Mouse (Mus musculus) right cerebral cortex, postnatal 14 days (tissue): ENCODE measurements around the gene Cblb.

Experiments
- DNase-seq: peaks from one replicate; pipeline ENCODE4 v3.0.0; 2022

Gene Cblb

GRCm38 (mm10) chr16:52031091-52031689 is at the start of gene Cblb:
Gene Cblb, plus strand, starts transcription at chr16:52031225.
- DNase-seq: peak; percentile 94

- no peak for DNase-seq
Measured at GRCm38 (mm10) chr16:51985436-51985835, 45.6 kb upstream of the Cblb start.

GRCm38 (mm10) chr16:51986207-51986606 is 44.8 kb upstream of the Cblb start:
- DNase-seq: no peak

- no peak for DNase-seq
Measured at GRCm38 (mm10) chr16:51987085-51987620, 43.9 kb upstream of the Cblb start.

GRCm38 (mm10) chr16:51988027-51988426 is 43.0 kb upstream of the Cblb start:
- DNase-seq: no peak

GRCm38 (mm10) chr16:51989259-51989658 is 41.8 kb upstream of the Cblb start:
- no peak for DNase-seq

GRCm38 (mm10) chr16:52000043-52000442 is 31.0 kb upstream of the Cblb start:
- no peak for DNase-seq

GRCm38 (mm10) chr16:52000801-52001200 is 30.2 kb upstream of the Cblb start:
- no peak for DNase-seq

GRCm38 (mm10) chr16:52007006-52007405 is 24.0 kb upstream of the Cblb start:
- no peak for DNase-seq

- DNase-seq: no peak
Measured at GRCm38 (mm10) chr16:52008471-52008870, 22.6 kb upstream of the Cblb start.

GRCm38 (mm10) chr16:52009421-52009820 is 21.6 kb upstream of the Cblb start:
- DNase-seq: no peak

GRCm38 (mm10) chr16:52012984-52013383 is 18.0 kb upstream of the Cblb start:
- no peak for DNase-seq

GRCm38 (mm10) chr16:52013812-52014211 is 17.2 kb upstream of the Cblb start:
- DNase-seq: no peak

- DNase-seq: no peak
Measured at GRCm38 (mm10) chr16:52023417-52023816, 7.6 kb upstream of the Cblb start.

- no peak for DNase-seq
Measured at GRCm38 (mm10) chr16:52027326-52027725, 3.7 kb upstream of the Cblb start.

GRCm38 (mm10) chr16:52029001-52029400 is 2.0 kb upstream of the Cblb start:
- no peak for DNase-seq

GRCm38 (mm10) chr16:52031712-52032251 is 757 bp downstream of the Cblb start:
- peak; percentile 82 for DNase-seq

GRCm38 (mm10) chr16:52032376-52033330 is 1.6 kb downstream of the Cblb start:
- DNase-seq: no peak

- DNase-seq: no peak
Measured at GRCm38 (mm10) chr16:52033381-52034315, 2.6 kb downstream of the Cblb start.

- DNase-seq: no peak
Measured at GRCm38 (mm10) chr16:52034356-52034755, 3.3 kb downstream of the Cblb start.

GRCm38 (mm10) chr16:52036295-52036694 is 5.3 kb downstream of the Cblb start:
- DNase-seq: no peak

GRCm38 (mm10) chr16:52038283-52038682 is 7.3 kb downstream of the Cblb start:
- no peak for DNase-seq
